Mouse (Mus musculus) cortical plate, adult 2 months (tissue): Measurements from ENCODE around the gene Pnrc2.

Experiments used
- CTCF ChIP-seq: fragments of 200-500 bp; IDR thresholded peaks from 2 replicates; pipeline ENCODE4 v1.5.1; 2011; ENCODE audit warnings: mild to moderate bottlenecking, control low read depth, low read length; ENCODE audit not compliant: insufficient read depth; ENCODE audit errors: extremely low read depth
- POLR2A ChIP-seq: fragments of 200-500 bp; IDR thresholded peaks from 2 replicates; pipeline ENCODE4 v1.6.1; 2011; ENCODE audit warnings: mild to moderate bottlenecking, low read length, control low read depth; ENCODE audit not compliant: insufficient read depth; ENCODE audit errors: extremely low read depth

DNA sequence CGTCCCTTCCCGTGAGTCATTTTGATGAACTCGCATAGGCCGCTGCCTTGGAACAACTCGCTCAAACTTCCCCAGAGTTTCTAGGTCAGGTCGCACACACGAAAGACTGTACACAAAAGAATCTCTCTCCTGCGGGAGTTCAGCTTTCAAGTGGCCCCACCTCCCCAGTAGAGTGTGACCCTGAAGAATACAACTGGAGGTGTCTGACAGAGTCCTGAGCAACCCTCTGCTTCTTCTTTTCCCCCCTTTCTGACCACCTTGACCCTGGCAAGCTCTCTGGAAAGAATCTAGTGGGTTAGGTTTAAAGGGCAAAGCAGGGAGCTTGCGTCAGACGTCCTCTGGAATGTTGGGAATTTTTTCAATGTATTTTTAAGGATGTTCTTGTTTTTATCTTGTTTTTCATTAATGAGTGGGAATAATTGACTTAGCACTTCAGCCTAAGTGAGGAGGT, 9.8 kb upstream of the Pnrc2 start:
- TF ChIP-seq POLR2A: no peak
- no peak for TF ChIP-seq CTCF
